Mouse (Mus musculus): ENCODE measurements around the gene Iqsec2. TPM values are rescaled to one million over a fixed set of nuclear protein-coding genes. Genes with fewer than 3 reads are reported as not detected.

Gene Iqsec2
- polyA plus RNA-seq (2014; fragmentation: Illumina TruSeq; extraction: RNeasy Lipid Tissue Mini Kit (QIAGEN cat#74804); ENCODE audit: low read depth, low replicate concordance), result 7.4 TPM

DNA sequence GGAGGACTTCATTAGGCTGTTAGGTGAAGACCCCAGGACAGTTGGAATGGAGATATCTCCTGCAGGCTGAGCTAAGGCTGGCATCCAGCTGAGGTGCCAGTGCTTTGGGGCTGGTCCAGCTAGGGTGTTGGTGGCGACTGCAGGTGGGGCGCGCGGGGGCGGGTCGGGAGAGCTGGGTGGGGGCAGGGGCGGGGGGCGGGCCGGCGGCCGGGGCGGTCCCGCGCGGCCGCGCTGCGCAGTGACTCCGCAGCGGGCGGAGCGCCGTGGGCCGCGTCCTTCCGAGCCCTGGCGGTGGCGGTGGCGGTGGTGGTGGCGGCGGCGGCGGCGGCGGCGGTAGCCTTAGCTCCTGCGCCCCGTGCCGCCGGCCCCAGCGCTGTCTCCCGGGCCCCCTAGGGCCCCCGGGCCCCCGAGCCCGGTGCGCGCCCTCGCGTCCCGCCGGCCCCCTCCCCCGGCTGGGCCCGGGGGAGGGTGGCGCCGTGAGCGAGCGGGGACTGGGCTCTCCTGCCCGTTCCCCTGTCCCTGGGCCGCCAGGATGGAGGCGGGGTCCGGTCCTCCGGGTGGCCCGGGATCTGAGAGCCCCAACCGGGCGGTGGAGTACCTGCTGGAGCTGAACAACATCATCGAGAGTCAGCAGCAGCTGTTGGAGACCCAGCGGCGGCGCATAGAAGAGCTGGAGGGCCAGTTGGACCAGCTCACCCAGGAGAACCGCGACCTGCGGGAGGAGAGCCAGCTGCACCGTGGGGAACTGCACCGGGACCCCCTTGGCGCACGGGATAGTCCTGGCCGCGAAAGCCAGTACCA is at the start of gene Iqsec2:
Gene Iqsec2, plus strand, starts transcription at position 328 of the 801 bp plus-strand sequence.

GRCm38 (mm10) chrX:152232781-152233763 is 89.0 kb downstream of the Iqsec2 start, which contains the start of gene Kdm5c:
TSS of gene Kdm5c (plus strand) at chrX:152233020.

Other genes with a start within 250 kb of the Iqsec2 start
- gene Hsd17b10, start 142.4 kb upstream of the Iqsec2 start, polyA plus RNA-seq (2014; fragmentation: Illumina TruSeq; extraction: RNeasy Lipid Tissue Mini Kit (QIAGEN cat#74804); ENCODE audit: low read depth, low replicate concordance), result 138 TPM
- gene Ribc1, start 128.0 kb upstream of the Iqsec2 start, polyA plus RNA-seq (2014; fragmentation: Illumina TruSeq; extraction: RNeasy Lipid Tissue Mini Kit (QIAGEN cat#74804); ENCODE audit: low read depth, low replicate concordance), result 1.8 TPM
- 52.9 TPM for gene Smc1a, start 127.8 kb upstream of the Iqsec2 start, polyA plus RNA-seq (2014; fragmentation: Illumina TruSeq; extraction: RNeasy Lipid Tissue Mini Kit (QIAGEN cat#74804); ENCODE audit: low read depth, low replicate concordance)
- gene Kdm5c, start 88.8 kb downstream of the Iqsec2 start, polyA plus RNA-seq (2014; fragmentation: Illumina TruSeq; extraction: RNeasy Lipid Tissue Mini Kit (QIAGEN cat#74804); ENCODE audit: low read depth, low replicate concordance), result 8.5 TPM
- gene Kantr, start 183.2 kb downstream of the Iqsec2 start, polyA plus RNA-seq (2014; fragmentation: Illumina TruSeq; extraction: RNeasy Lipid Tissue Mini Kit (QIAGEN cat#74804); ENCODE audit: low read depth, low replicate concordance), result 16.6 TPM
- 11.2 TPM for gene Tspyl2, start 198.2 kb downstream of the Iqsec2 start, polyA plus RNA-seq (2014; fragmentation: Illumina TruSeq; extraction: RNeasy Lipid Tissue Mini Kit (QIAGEN cat#74804); ENCODE audit: low read depth, low replicate concordance)
- 1.3 TPM for gene Gpr173, start 224.4 kb downstream of the Iqsec2 start, polyA plus RNA-seq (2014; fragmentation: Illumina TruSeq; extraction: RNeasy Lipid Tissue Mini Kit (QIAGEN cat#74804); ENCODE audit: low read depth, low replicate concordance)

All from kidney, adult 10 weeks (tissue).